Mouse (Mus musculus) erythroblast, embryonic 14.5 days (primary cell): ENCODE results near the gene Sgk2.

ENCODE experiments used
- GATA1 ChIP-seq: IDR thresholded peaks from 2 replicates; pipeline ENCODE4 v1.6.1; 2012; ENCODE audit warnings: low read length, inconsistent platforms, mixed read lengths
- TAL1 ChIP-seq: IDR thresholded peaks from 3 replicates; pipeline ENCODE4 v1.6.1; 2012; ENCODE audit warnings: low read length, inconsistent platforms, mixed read lengths

DNA sequence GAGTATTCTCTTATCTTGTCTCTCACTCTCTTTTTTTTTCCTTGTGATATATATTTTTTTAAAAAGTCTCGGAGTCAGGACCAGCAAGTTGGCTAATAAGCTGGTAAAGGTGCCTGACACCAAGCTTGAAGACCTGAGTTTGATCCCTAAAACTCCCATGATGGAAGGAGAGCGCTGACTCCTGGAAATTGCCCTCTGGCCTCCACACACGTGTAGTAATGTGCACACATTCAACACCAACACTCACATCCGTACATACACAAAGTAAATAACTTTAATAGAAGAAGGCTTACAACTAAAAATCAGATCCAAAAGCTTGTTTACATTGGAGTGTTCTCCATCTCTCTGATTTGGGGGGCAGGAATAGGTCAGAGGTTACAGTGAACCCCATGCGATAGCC lies 13.9 kb upstream of the Sgk2 start:
- TF ChIP-seq TAL1: no peak
- no peak for TF ChIP-seq GATA1
